Mouse (Mus musculus): ENCODE data around the gene Kcnk2.

DNA sequence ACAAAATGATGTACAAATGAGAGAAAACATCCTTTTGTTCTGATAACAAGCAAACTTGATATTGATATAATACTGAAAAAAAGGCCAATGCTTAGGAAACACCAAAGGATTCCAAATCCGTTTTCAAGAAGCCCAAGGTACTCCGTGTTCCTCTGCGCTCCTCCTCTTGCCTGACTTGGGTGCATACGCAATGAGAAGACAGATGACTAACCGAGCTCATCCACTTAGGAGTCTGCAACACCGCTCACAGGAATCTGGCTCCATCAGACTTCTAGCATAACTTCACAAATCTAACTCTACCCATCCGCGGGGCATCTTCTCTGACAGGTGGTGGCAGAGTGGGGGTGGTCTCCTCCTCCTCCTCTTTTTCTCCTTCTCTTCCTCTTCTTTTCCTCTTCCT lies 113.1 kb downstream of the Kcnk2 start:
- no peak for TF ChIP-seq EP300 (optimal IDR thresholded peaks at IDR 0.05)
- TF ChIP-seq CTCF (IDR thresholded peaks at IDR 0.05; ENCODE audit: low read depth) = no peak

All from stomach, postnatal 0 days (tissue).